Mouse (Mus musculus): ENCODE measurements around the gene Gde1. TPM values are rescaled to one million over a fixed set of nuclear protein-coding genes. Genes with fewer than 3 reads are reported as not detected.
A peak's percentile ranks its signal among the peaks of the same experiment; 100 is the strongest.

Gde1 gene
- total RNA-seq, 2 experiments from 2014 or later = 204 to 214 TPM

DNA sequence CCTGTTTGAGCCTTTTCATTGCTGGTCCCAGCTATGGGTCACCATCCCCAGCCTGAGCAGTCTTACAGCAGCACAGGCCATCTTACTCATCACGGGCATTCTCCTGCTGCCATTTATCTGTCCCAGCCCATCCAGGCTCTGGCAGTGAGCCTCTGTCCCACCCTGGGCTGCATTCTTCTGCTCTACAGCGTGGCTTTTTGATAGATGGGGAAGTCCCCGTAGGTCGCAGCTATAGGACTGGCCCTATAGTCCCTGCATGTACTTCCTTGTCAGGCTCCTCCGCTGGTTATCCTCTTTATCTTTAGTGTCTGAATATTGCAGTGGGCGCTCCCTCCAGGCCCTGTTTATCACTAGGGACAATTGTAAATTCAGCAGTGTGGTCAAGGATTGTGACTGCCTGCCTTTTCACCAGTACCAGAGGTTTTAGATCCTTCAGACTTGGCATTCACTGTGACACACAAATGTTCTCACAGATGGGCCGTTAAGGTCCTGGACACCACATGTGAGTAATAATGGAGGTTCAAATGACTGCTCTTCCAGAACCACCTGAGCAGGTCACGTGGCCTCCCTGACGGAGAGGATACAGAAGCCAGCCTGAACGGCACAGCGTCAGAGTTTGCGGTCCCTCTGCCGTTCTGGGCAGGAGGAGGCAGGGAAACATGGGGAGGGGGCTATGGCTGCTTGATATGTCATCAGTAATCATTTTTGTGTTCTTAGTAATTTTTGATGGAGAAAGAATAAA is 23.4 kb upstream of the Gde1 start:
- DNase-seq (ENCODE audit: low spot score in 2 of 2) = no peak
- TF ChIP-seq CTCF (conservative IDR thresholded peaks at IDR 0.05) = no peak
- no peak overlapping the region for H3K27ac ChIP-seq
- H3K4me3 ChIP-seq = no peak overlapping the region

DNA sequence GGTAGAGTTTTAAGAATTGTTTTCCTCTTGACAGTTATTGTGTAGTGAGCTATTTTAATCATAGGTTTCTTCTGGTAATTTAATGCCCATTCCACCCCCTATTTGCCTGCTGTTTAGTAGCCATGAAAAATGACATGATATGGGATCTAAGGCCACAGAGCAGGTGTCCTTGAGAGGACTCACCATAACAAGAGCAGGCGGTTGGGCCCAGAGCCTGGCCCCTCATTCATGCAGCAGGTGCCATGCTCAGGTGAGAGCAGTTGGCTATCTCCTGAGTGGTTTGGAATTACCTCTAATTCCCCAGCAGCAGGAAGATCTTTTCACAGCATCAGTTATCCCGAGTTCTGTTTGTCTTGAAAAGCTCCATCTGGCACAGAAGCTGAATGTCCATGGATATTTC is 19.9 kb upstream of the Gde1 start:
- DNase-seq (ENCODE audit: low spot score in 2 of 2) = no peak
- no peak overlapping the region for H3K27ac ChIP-seq
- H3K4me3 ChIP-seq = no peak overlapping the region
- no peak for TF ChIP-seq CTCF (conservative IDR thresholded peaks at IDR 0.05)

GRCm38 (mm10) chr7:118723927-118724326 is 18.3 kb upstream of the Gde1 start:
- H3K27ac ChIP-seq = no peak overlapping the region
- TF ChIP-seq CTCF (conservative IDR thresholded peaks at IDR 0.05) = no peak
- DNase-seq (ENCODE audit: low spot score in 2 of 2) = no peak
- H3K4me3 ChIP-seq = no peak overlapping the region

- DNase-seq (ENCODE audit: low spot score in 2 of 2) = no peak
- Histone ChIP-seq H3K4me3 (no peak overlapping the region), H3K27ac (peak overlapping the region; percentile 77)
- TF ChIP-seq CTCF (conservative IDR thresholded peaks at IDR 0.05) = no peak
These were observed 12.5 kb upstream of the Gde1 start for GRCm38 (mm10) chr7:118718066-118718465.

DNA sequence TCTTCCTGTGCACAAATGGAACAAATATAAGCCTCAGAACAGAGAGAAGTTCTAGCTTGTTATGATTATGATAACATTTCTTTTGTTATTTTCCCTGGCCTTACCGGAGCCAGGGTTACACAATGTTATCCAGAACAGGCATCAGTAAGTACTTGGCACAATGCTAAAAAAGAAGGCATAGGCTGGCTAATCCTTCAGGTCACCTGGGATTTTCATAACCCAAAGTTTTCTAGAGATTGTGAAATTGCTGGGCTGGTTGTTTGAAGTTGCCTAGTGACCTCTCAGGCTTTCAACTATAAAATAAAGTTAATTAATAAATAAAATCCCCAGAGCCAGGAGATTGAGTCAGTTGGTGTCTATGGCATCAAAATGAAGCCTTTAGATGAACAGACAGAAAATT is 9.3 kb upstream of the Gde1 start:
- no peak for TF ChIP-seq CTCF (conservative IDR thresholded peaks at IDR 0.05)
- no peak for DNase-seq (ENCODE audit: low spot score in 2 of 2)
- peak overlapping the region; percentile 83 for H3K27ac ChIP-seq
- no peak overlapping the region for H3K4me3 ChIP-seq

DNA sequence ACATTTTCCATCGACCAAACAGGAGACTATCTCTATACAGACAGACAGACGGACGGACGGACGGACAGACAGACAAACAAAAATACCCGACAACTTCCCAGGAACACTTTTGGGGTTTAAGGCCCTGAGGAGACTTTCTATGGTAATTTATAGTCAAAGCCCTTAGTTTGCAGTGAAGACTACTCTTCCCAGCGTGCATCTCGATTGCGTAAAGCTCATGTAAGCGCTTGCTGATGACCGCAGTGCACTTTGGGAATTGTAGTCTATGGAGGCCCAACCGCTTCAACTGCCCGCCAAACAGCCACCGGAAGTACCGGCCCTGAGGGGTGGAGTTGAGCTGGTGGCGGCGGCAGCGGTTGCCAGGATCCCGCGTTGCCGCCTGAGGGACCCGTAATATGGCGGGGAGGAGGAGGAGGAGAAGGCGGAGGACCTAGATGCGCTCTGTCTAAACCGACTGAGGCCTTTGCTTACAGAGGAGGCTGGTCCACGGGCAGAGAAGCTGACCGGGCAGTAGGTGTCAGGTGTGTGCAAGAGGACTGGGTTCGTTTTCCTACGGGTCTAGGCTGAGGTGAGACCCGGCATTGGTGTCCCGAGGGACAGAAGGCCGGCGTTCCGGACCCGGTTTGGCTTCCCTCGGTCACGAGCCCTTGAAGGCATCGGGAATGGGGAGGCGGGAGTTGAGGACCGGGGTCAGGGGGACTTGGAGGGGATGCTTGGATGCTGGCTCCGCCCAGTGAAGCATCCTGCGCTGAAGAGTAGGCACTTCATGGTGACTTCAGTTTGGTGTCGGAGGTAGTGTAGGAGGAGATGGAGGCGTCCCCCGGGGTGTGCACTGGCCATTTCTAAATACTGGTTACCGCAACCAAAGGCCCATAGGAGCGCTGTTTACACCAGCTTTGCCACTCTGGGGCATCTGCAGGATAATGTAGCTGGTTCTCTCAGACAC is 6.9 kb upstream of the Gde1 start, which contains the start of gene Ccp110:
Gene Ccp110 (plus strand): TSS at position 325 of the 946 bp plus-strand sequence.
- peak within 1 kb of the TSS; percentile 83 for H3K27ac ChIP-seq

DNA sequence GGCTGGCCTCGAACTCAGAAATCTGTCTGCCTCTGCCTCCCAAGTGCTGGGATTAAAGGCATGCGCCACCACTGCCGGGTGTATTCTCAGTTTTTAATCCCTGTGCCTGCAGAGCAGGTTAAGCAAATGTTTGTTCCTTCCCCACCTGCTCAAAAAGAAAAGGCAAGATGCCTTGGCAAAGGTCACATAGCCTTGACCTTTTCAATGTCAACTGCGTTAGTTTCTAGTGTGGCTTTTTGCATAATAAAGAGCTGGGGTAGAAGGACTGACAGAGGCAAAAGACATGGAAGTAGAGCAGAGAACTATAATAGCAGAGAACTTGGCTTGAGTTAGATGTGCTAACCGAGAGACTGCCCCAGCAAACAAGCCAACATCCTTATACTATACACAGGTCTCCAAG is 5.2 kb upstream of the Gde1 start:
- no peak overlapping the region for H3K4me3 ChIP-seq

More for the DNA sequence above, 6.9 kb upstream of the Gde1 start, which contains the start of gene Ccp110:
- DNase-seq (ENCODE audit: low spot score in 2 of 2) = peak; percentile 92 to 99
- TF ChIP-seq CTCF (conservative IDR thresholded peaks at IDR 0.05) = peak; percentile 38
- H3K4me3 ChIP-seq = peak within 1 kb of the TSS; percentile 70

DNA sequence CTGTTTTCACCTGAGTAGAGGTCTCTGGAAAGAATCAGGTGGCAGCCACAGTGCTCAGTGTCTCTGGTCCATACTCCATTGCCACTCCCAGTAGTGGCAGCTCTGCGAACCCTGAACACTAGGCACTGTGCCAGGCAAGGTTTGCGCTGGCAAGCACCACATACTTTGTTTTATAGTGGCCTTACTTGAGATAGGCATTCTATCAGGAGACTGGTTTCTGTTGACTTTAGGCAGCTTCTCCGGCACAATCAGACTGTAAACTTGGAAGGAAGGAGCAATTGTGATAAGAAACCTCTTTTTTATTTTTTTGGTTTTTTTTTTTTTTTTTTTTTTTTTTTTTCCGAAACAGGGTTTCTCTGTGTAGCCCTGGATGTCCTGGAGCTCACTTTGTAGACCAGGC is 2.4 kb upstream of the Gde1 start:
- TF ChIP-seq CTCF (conservative IDR thresholded peaks at IDR 0.05) = no peak
- no peak for DNase-seq (ENCODE audit: low spot score in 2 of 2)
- H3K27ac ChIP-seq = no peak overlapping the region
- no peak overlapping the region for H3K4me3 ChIP-seq

More for the DNA sequence above, 5.2 kb upstream of the Gde1 start:
- no peak for DNase-seq (ENCODE audit: low spot score in 2 of 2)
- TF ChIP-seq CTCF (conservative IDR thresholded peaks at IDR 0.05) = no peak
- H3K27ac ChIP-seq = no peak overlapping the region

DNA sequence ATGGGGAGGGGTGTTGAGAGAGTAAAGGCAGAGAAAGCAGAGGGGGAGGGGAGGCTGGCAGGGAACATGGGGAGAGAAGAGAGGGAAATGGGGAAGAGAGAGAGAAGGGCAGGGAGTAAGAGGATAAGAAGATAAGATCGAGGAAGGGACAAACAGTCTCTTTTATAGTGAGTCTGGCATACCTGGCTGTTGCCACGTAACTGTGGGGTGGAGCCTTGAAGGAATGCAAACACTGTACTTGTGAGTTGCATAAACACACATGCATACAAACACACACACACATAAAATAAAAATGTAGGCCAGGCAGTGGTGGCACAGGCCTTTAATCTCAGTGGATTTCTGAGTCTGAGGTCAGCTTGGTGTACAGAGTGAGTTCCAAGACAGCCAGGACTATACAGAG is 1.6 kb upstream of the Gde1 start:
- DNase-seq (ENCODE audit: low spot score in 2 of 2) = no peak
- no peak overlapping the region for H3K27ac ChIP-seq
- H3K4me3 ChIP-seq = no peak overlapping the region
- TF ChIP-seq CTCF (conservative IDR thresholded peaks at IDR 0.05) = no peak

DNA sequence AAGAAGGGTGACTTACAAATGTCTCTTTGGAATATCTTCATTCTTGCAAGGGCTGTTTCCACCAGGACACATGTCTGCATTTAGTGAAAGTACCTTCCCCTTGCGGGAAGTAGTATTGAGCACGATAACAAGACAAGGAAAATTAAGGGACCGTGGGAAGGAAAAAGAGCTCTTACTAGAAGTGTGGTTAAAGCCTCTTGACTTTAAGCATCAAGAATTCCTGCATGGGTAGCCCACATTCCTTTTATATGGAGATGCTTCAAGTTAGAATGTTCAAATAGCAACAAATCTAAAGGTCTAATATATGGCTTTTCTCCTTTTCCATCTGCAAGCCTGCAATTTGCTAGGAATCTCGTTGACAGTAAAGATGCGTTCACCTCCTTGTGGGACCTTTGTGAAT is 910 bp upstream of the Gde1 start:
- no peak for DNase-seq (ENCODE audit: low spot score in 2 of 2)
- peak overlapping the region; percentile 97; the same call in 1 of the 2 replicates for H3K27ac ChIP-seq
- no peak for TF ChIP-seq CTCF (conservative IDR thresholded peaks at IDR 0.05)
- H3K4me3 ChIP-seq = no peak overlapping the region

DNA sequence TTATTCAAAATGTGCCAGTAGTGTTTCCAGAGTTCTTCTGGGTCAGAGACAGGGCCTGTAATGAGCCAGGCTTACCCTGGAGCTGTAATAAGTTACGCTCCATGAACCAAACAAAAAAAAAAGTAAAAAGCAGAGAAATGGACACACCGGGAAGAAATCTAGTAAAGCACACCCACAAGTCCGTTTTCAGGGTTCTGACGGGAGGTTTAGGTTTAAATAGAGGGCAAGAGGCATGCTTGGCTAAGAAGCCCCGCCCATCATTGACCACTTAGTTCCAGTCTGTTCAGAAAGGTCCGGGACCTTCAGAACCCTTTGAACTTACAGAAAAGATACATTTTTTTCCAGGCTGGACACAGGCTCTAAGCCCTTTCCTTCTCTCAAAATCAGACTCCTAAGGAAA is 473 bp upstream of the Gde1 start:
- no peak for DNase-seq (ENCODE audit: low spot score in 2 of 2)
- Histone ChIP-seq H3K4me3 (peak overlapping the region; percentile 91), H3K27ac (peak overlapping the region; percentile 97)
- TF ChIP-seq CTCF (conservative IDR thresholded peaks at IDR 0.05) = no peak

GRCm38 (mm10) chr7:118704001-118704850 is 1.4 kb downstream of the Gde1 start:
- no peak for TF ChIP-seq CTCF (conservative IDR thresholded peaks at IDR 0.05)
- no peak for DNase-seq (ENCODE audit: low spot score in 2 of 2)
- Histone ChIP-seq H3K27ac (peak overlapping the region; percentile 32; the same call in 1 of the 2 replicates), H3K4me3 (peak overlapping the region; percentile 91)

Data from layer of hippocampus, adult 2 months (tissue).